Comparison of ENCODE assay signal across 25 mouse cellular contexts in the genomic region with DNA sequence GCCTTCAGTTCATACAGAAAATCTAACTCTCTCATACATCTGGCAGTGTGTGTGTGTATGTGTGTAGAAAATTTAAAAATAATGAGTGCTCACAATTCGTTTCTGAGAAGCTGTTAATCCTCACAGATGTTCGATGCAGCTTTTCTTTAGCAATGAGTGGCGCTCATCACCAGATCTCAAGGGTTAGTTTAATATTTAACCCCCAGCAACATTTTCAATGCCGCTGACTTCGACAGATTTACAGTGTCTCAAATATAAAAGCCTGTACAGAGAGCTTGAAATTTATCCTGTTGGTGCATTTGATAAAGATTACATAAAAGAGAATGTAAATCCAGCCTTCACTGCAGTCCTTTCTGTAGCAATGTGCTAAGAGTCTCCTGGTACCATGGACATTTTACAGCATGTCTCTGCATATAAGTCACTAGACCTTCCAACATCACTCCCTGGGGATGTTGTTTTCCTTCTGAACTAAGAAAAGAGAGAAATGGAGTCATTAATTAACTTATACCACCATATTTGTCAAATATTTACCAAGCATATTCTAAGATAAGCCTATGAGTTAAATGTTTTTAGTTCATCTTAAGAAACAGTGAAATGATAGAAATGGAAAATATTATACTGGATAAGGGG.
DNase-seq lines count a peak whose midpoint lies in the region; ATAC-seq and TF ChIP-seq lines count a peak whose summit lies in the region.
"Had no signal": no experiment of that assay in that cellular context is flagged by ENCODE, and none has a peak within 500 bp of the region (broad histone marks: within the 10 kb centered on the region; RNA-seq: fewer than 3 reads in every experiment).

No protein-coding gene starts in this region.

- ATAC-seq in kidney, embryonic 14.5 days (ENCODE audit: low FRiP score, low TSS enrichment): no peak
- no peak for ATAC-seq in kidney, postnatal 0 days (replicated peaks; ENCODE audit: low FRiP score, low read depth)
- ATAC-seq in kidney, embryonic 16.5 days (ENCODE audit: low FRiP score, low TSS enrichment): no peak
- peak; percentile 38; the same call in 1 of the 2 replicates for ATAC-seq in intestine, postnatal 0 days
- ATAC-seq in liver, postnatal 0 days: no peak
- ATAC-seq: activated CD4-positive, CD25-positive, alpha-beta regulatory T cell, adult 4 months; forebrain, embryonic 13.5 days; forebrain, embryonic 16.5 days had no signal

- H3K36me3 ChIP-seq in kidney, adult 2 months (ENCODE audit: control insufficient read depth, insufficient read depth, low read length): no peaks in the 10 kb centered on the region
- no peaks in the 10 kb centered on the region for H3K36me3 ChIP-seq in kidney, embryonic 14.5 days (ENCODE audit: control insufficient read depth, insufficient read depth, low read length)
- no peaks in the 10 kb centered on the region for H3K36me3 ChIP-seq in kidney, postnatal 0 days (ENCODE audit: insufficient read depth, low read length)
- no peaks in the 10 kb centered on the region for H3K36me3 ChIP-seq in kidney, embryonic 16.5 days (ENCODE audit: insufficient read depth, low read length)
- no peaks in the 10 kb centered on the region for H3K36me3 ChIP-seq in intestine, postnatal 0 days (ENCODE audit: control insufficient read depth, insufficient read depth)
- H3K36me3 ChIP-seq in liver, postnatal 0 days (replicated peaks; ENCODE audit: insufficient read depth, low read length): no peaks in the 10 kb centered on the region
- H3K36me3 ChIP-seq: forebrain, embryonic 10.5 days; heart, embryonic 12.5 days; heart, embryonic 15.5 days; hindbrain, embryonic 10.5 days; hindbrain, embryonic 13.5 days had no signal

- no peaks in the 10 kb centered on the region for H3K27me3 ChIP-seq in kidney, adult 2 months (replicated peaks; ENCODE audit: control insufficient read depth, insufficient read depth, low read length)
- no peaks in the 10 kb centered on the region for H3K27me3 ChIP-seq in kidney, embryonic 14.5 days (ENCODE audit: control insufficient read depth, insufficient read depth, low read length)
- H3K27me3 ChIP-seq in kidney, postnatal 0 days (ENCODE audit: insufficient read depth, low read length): no peaks in the 10 kb centered on the region
- no peaks in the 10 kb centered on the region for H3K27me3 ChIP-seq in kidney, embryonic 16.5 days (ENCODE audit: insufficient read depth, low read length)
- H3K27me3 ChIP-seq in intestine, postnatal 0 days (replicated peaks; ENCODE audit: control insufficient read depth, insufficient read depth, low read length): no peaks in the 10 kb centered on the region
- no peaks in the 10 kb centered on the region for H3K27me3 ChIP-seq in liver, postnatal 0 days (ENCODE audit: insufficient read depth, low read length)
- H3K27me3 ChIP-seq: forebrain, embryonic 13.5 days; heart, embryonic 12.5 days; heart, embryonic 15.5 days; hindbrain, embryonic 13.5 days had no signal

- H3K4me2 ChIP-seq in kidney, embryonic 14.5 days (replicated peaks; ENCODE audit: low read depth, low read length): no peak overlapping the region
- no peak overlapping the region for H3K4me2 ChIP-seq in kidney, postnatal 0 days (ENCODE audit: low read length)
- H3K4me2 ChIP-seq in kidney, embryonic 16.5 days (replicated peaks; ENCODE audit: low read depth, low read length): no peak overlapping the region
- H3K4me2 ChIP-seq in intestine, postnatal 0 days (replicated peaks; ENCODE audit: low read depth): 0 out of 2 replicates have a peak overlapping the region, but pooled peaks have one; percentile 14
- no peak overlapping the region for H3K4me2 ChIP-seq in liver, postnatal 0 days (ENCODE audit: low read depth, low read length)
- H3K4me2 ChIP-seq: forebrain, embryonic 13.5 days; heart, embryonic 12.5 days; heart, embryonic 15.5 days; hindbrain, embryonic 13.5 days had no signal

- no peak for TF ChIP-seq EP300 in liver, postnatal 0 days (IDR thresholded peaks at IDR 0.05; ENCODE audit: low read depth)

- no peak overlapping the region for H3K4me3 ChIP-seq in kidney, adult 2 months (ENCODE audit: insufficient read depth, low read depth, low read length)
- no peak overlapping the region for H3K4me3 ChIP-seq in kidney, embryonic 14.5 days (ENCODE audit: low read length)
- no peak overlapping the region for H3K4me3 ChIP-seq in kidney, postnatal 0 days (replicated peaks; ENCODE audit: low read depth, low read length)
- no peak overlapping the region for H3K4me3 ChIP-seq in kidney, embryonic 16.5 days (ENCODE audit: low read length)
- H3K4me3 ChIP-seq in intestine, postnatal 0 days (ENCODE audit: low read depth, low read length): no peak overlapping the region
- H3K4me3 ChIP-seq in liver, postnatal 0 days (ENCODE audit: low read depth, low read length): no peak overlapping the region
- H3K4me3 ChIP-seq: forebrain, embryonic 10.5 days; forebrain, embryonic 13.5 days; gastrocnemius, adult 2 months; heart, embryonic 12.5 days; heart, embryonic 15.5 days; hindbrain, embryonic 10.5 days; hindbrain, embryonic 13.5 days had no signal

- TF ChIP-seq CTCF in kidney, adult 2 months (conservative IDR thresholded peaks at IDR 0.05; ENCODE audit: insufficient read depth, insufficient read length, low read depth, low read length): no peak
- TF ChIP-seq CTCF in kidney, postnatal 0 days (IDR thresholded peaks at IDR 0.05; ENCODE audit: low read depth): no peak
- no peak for TF ChIP-seq CTCF in brain, embryonic 14.5 days (IDR thresholded peaks at IDR 0.05; ENCODE audit: borderline replicate concordance, extremely low read depth, insufficient read depth, insufficient read length)
- TF ChIP-seq CTCF in intestine, postnatal 0 days (IDR thresholded peaks at IDR 0.05; ENCODE audit: low read depth): no peak
- no peak for TF ChIP-seq CTCF in liver, postnatal 0 days (IDR thresholded peaks at IDR 0.05; ENCODE audit: low read depth)

- H3K9ac ChIP-seq in kidney, embryonic 14.5 days (ENCODE audit: low read depth, low read length): no peak overlapping the region
- no peak overlapping the region for H3K9ac ChIP-seq in kidney, postnatal 0 days (ENCODE audit: low read depth, low read length)
- H3K9ac ChIP-seq in kidney, embryonic 16.5 days (replicated peaks; ENCODE audit: low read length): no peak overlapping the region
- no peak overlapping the region for H3K9ac ChIP-seq in intestine, postnatal 0 days (ENCODE audit: low read depth, low read length)
- H3K9ac ChIP-seq in liver, postnatal 0 days (replicated peaks): no peak overlapping the region
- H3K9ac ChIP-seq: forebrain, embryonic 13.5 days; heart, embryonic 12.5 days; heart, embryonic 15.5 days; hindbrain, embryonic 13.5 days had no signal

- TF ChIP-seq POLR2A in kidney, adult 2 months (IDR thresholded peaks at IDR 0.05; ENCODE audit: low read depth, low read length): no peak
- no peak for TF ChIP-seq POLR2A in brain, embryonic 14.5 days (IDR thresholded peaks at IDR 0.05; ENCODE audit: borderline replicate concordance, extremely low read depth, insufficient read depth, insufficient read length, poor library complexity, severe bottlenecking)

- no peak overlapping the region for H3K27ac ChIP-seq in kidney, adult 2 months (ENCODE audit: insufficient read depth, low read depth, low read length)
- H3K27ac ChIP-seq in kidney, embryonic 14.5 days (ENCODE audit: low read depth, low read length): no peak overlapping the region
- no peak overlapping the region for H3K27ac ChIP-seq in kidney, postnatal 0 days
- H3K27ac ChIP-seq in kidney, embryonic 16.5 days (ENCODE audit: low read length): no peak overlapping the region
- H3K27ac ChIP-seq in intestine, postnatal 0 days (ENCODE audit: low read depth, low read length): no peak overlapping the region
- no peak overlapping the region for H3K27ac ChIP-seq in liver, postnatal 0 days (ENCODE audit: low read depth)
- H3K27ac ChIP-seq: forebrain, embryonic 10.5 days; forebrain, embryonic 13.5 days; gastrocnemius, adult 2 months; heart, embryonic 15.5 days; hindbrain, embryonic 10.5 days; hindbrain, embryonic 13.5 days had no signal

- DNase-seq in kidney, adult 2 months: peak; percentile 28
- DNase-seq in kidney, postnatal 0 days (ENCODE audit: low spot score): peak; percentile 4
- DNase-seq in brain, embryonic 14.5 days (ENCODE audit: low read depth): peak; percentile 22
- no peak for DNase-seq in liver, postnatal 0 days
- DNase-seq: adrenal gland, adult 8-10 months; adrenal gland, postnatal 25 days; cerebellum, adult 18-20 months; cerebellum, adult 9-10 months; cerebellum, postnatal 14 days; gastrocnemius, adult 2 months; gastrocnemius, postnatal 14 days; heart, adult 18-20 months; heart, postnatal 10 days; heart, postnatal 36 days had no signal

- 34% methylated on average over 5 of the region's 5 CpGs for WGBS in kidney, adult 2 months
- WGBS in kidney, embryonic 14.5 days: 59% methylated on average over 5 of the region's 5 CpGs
- WGBS in kidney, postnatal 0 days: 48% methylated on average over 5 of the region's 5 CpGs
- 52% methylated on average over 5 of the region's 5 CpGs for WGBS in kidney, embryonic 16.5 days
- 28% methylated on average over 5 of the region's 5 CpGs for WGBS in intestine, postnatal 0 days
- 67% methylated on average over 5 of the region's 5 CpGs for WGBS in liver, postnatal 0 days (ENCODE audit: insufficient replicate concordance)

- H3K9me3 ChIP-seq in kidney, embryonic 14.5 days (ENCODE audit: control insufficient read depth, low read length): no peaks in the 10 kb centered on the region
- no peaks in the 10 kb centered on the region for H3K9me3 ChIP-seq in kidney, postnatal 0 days (replicated peaks; ENCODE audit: low read length)
- H3K9me3 ChIP-seq in kidney, embryonic 16.5 days (ENCODE audit: low read length): no peaks in the 10 kb centered on the region
- no peaks in the 10 kb centered on the region for H3K9me3 ChIP-seq in intestine, postnatal 0 days (ENCODE audit: control insufficient read depth)
- no peaks in the 10 kb centered on the region for H3K9me3 ChIP-seq in liver, postnatal 0 days (ENCODE audit: low read length)
- H3K9me3 ChIP-seq: forebrain, embryonic 10.5 days; forebrain, embryonic 13.5 days; heart, embryonic 12.5 days; heart, embryonic 15.5 days; hindbrain, embryonic 10.5 days; hindbrain, embryonic 13.5 days had no signal

- no peaks in the 10 kb centered on the region for H3K4me1 ChIP-seq in kidney, adult 2 months (ENCODE audit: control insufficient read depth, insufficient read depth, low read length)
- no peaks in the 10 kb centered on the region for H3K4me1 ChIP-seq in kidney, embryonic 14.5 days (ENCODE audit: control insufficient read depth, insufficient read depth, low read length)
- H3K4me1 ChIP-seq in kidney, postnatal 0 days (replicated peaks; ENCODE audit: insufficient read depth, low read length): no peaks in the 10 kb centered on the region
- H3K4me1 ChIP-seq in kidney, embryonic 16.5 days (ENCODE audit: insufficient read depth, low read length): no peaks in the 10 kb centered on the region
- H3K4me1 ChIP-seq in intestine, postnatal 0 days (replicated peaks; ENCODE audit: control insufficient read depth, insufficient read depth, low read length): no peaks in the 10 kb centered on the region
- H3K4me1 ChIP-seq in liver, postnatal 0 days (ENCODE audit: insufficient read depth): no peaks in the 10 kb centered on the region
- H3K4me1 ChIP-seq: forebrain, embryonic 10.5 days; forebrain, embryonic 13.5 days; heart, embryonic 12.5 days; heart, embryonic 15.5 days; hindbrain, embryonic 10.5 days; hindbrain, embryonic 13.5 days had no signal
